Mouse (Mus musculus): ENCODE data around the gene Gm20388. TPM values are rescaled to one million over a fixed set of nuclear protein-coding genes. Genes with fewer than 3 reads are reported as not detected.

The Gm20388 gene
- polyA plus RNA-seq, 1 experiment = 10.6 TPM

DNA sequence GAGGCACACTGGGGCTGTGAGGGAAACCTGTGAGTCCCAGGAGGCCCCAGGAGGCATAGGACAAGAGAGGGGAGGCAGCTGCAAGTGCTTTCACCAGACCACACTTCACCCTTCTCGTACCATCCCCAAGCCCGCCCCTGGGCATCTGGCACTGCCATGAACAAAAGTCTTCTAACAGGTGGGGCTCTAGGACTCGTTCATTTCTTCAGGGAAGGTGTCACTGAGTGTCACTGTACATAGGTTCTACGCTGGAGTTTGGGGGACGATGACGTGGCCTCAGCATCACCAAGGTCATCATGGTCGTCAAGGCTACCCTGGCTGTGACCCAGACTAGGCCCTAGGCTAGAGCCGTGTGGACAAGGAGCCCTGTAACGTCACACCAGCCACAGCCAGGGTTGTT is 1617.1 kb downstream of the Gm20388 start:
- no peak overlapping the region for H3K27ac ChIP-seq (ENCODE audit: control insufficient read depth, insufficient read depth, low read depth, low read length, poor library complexity)
- H3K4me3 ChIP-seq (replicated peaks; ENCODE audit: control insufficient read depth, low read depth, low read length) = no peak overlapping the region
- no peak for TF ChIP-seq CTCF (IDR thresholded peaks at IDR 0.05; ENCODE audit: control insufficient read depth, insufficient read depth, low read length)
- no peak for TF ChIP-seq POLR2A (IDR thresholded peaks at IDR 0.05; ENCODE audit: borderline replicate concordance, control insufficient read depth, low read depth, low read length)
- H3K4me1 ChIP-seq (ENCODE audit: control insufficient read depth, insufficient read depth, low read length) = no peaks in the 10 kb centered on the region; the same call in none of the 2 replicates
- WGBS = 76% methylated on average over 9 of the region's 9 CpGs

DNA sequence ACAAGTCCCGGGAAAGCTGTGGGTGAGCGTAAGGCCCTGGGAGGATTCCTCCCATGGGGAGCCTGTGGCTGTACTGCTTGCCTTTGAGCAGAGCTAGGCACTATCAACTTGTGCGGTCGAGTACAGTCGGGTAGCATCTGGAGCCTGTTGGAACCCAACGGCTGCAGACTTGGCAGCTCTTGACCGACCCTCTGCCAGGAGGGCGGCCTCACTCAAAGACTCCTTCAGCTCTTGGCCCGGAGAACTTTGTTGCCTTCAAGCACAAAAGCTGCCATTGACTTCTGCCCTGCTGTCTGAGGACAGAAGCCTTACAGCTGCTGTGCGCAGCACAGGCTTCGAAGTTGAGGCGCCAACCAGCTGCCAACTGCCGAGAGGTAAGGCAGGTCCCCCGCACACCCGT is 1618.1 kb downstream of the Gm20388 start:
- Histone ChIP-seq H3K4me1 (ENCODE audit: control insufficient read depth, insufficient read depth, low read length) (no peaks in the 10 kb centered on the region; the same call in none of the 2 replicates), H3K4me3 (replicated peaks; ENCODE audit: control insufficient read depth, low read depth, low read length) (no peak overlapping the region), H3K27ac (ENCODE audit: control insufficient read depth, insufficient read depth, low read depth, low read length, poor library complexity) (no peak overlapping the region)
- TF ChIP-seq POLR2A (IDR thresholded peaks at IDR 0.05; ENCODE audit: borderline replicate concordance, control insufficient read depth, low read depth, low read length) = no peak
- TF ChIP-seq CTCF (IDR thresholded peaks at IDR 0.05; ENCODE audit: control insufficient read depth, insufficient read depth, low read length) = no peak
- 88% methylated on average over 15 of the region's 15 CpGs for WGBS

DNA sequence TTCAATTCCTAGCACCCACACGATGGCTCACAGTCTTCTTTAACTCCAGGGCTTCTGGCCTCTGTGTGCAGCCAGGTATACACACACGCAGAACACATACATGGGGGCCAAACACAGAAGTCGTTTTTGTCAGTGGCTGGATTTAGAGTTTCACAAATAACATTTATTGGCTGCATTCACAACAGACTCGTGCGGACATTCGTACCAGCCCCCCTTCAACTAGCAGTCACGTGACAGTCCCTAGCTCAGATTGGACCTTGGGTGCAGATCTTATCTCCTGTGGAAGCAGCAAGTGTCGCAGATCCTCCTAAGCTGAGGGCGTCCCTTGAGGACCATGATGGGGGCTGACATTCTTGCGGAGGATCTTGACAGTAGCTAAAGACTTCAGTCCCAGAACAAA is 1620.0 kb downstream of the Gm20388 start:
- no peak overlapping the region for H3K27ac ChIP-seq (ENCODE audit: control insufficient read depth, insufficient read depth, low read depth, low read length, poor library complexity)
- WGBS = 73% methylated on average over 10 of the region's 10 CpGs
- TF ChIP-seq CTCF (IDR thresholded peaks at IDR 0.05; ENCODE audit: control insufficient read depth, insufficient read depth, low read length) = no peak
- TF ChIP-seq POLR2A (IDR thresholded peaks at IDR 0.05; ENCODE audit: borderline replicate concordance, control insufficient read depth, low read depth, low read length) = no peak
- no peak overlapping the region for H3K4me3 ChIP-seq (replicated peaks; ENCODE audit: control insufficient read depth, low read depth, low read length)
- no peaks in the 10 kb centered on the region; the same call in none of the 2 replicates for H3K4me1 ChIP-seq (ENCODE audit: control insufficient read depth, insufficient read depth, low read length)

DNA sequence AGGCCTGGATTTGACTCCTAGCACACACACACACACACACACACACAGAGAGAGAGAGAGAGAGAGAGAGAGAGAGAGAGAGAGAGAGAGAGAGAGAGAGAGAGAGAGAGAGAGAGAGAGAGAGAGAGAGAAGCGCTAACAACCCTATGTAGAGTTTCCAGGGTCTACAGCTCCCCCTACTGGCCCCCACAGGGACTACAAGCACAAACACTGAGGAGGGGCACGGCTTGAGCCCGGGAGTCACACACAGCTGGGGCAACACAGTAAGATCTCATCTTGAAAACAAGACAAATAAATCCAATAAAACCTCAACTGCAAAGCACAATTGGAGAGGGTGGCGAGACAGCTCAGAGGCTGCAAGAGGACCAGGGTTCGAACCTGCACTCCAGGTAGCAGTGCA is 1621.7 kb downstream of the Gm20388 start:
- peak; percentile 55 for TF ChIP-seq CTCF (IDR thresholded peaks at IDR 0.05; ENCODE audit: control insufficient read depth, insufficient read depth, low read length)
- TF ChIP-seq POLR2A (IDR thresholded peaks at IDR 0.05; ENCODE audit: borderline replicate concordance, control insufficient read depth, low read depth, low read length) = no peak
- 49% methylated on average over 5 of the region's 5 CpGs for WGBS
- Histone ChIP-seq H3K27ac (ENCODE audit: control insufficient read depth, insufficient read depth, low read depth, low read length, poor library complexity) (no peak overlapping the region), H3K4me3 (replicated peaks; ENCODE audit: control insufficient read depth, low read depth, low read length) (no peak overlapping the region), H3K4me1 (ENCODE audit: control insufficient read depth, insufficient read depth, low read length) (no peaks in the 10 kb centered on the region; the same call in 1 of the 2 replicates)

DNA sequence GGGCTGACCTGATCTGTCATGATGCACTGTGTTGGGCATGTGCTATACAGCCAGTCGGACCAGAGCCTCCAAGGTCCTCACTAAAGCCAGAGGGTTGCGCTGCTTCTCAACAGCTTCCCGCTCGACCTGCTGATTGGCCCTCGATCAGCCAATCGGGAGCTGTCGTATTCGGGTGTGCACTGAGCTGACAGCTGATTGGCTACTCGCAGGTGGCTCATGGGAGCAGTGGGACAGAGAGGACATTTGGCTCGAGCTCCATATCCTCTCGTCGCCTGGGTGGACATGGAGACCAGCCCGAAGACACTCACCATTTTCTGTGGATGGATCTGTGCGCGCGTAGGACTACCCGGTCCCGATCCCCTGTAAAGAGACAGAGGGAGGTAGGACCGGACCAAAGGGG is 1631.2 kb downstream of the Gm20388 start:
- no peak for TF ChIP-seq POLR2A (IDR thresholded peaks at IDR 0.05; ENCODE audit: borderline replicate concordance, control insufficient read depth, low read depth, low read length)
- TF ChIP-seq CTCF (IDR thresholded peaks at IDR 0.05; ENCODE audit: control insufficient read depth, insufficient read depth, low read length) = no peak
- no peak overlapping the region for H3K27ac ChIP-seq (ENCODE audit: control insufficient read depth, insufficient read depth, low read depth, low read length, poor library complexity)
- no peak overlapping the region for H3K4me3 ChIP-seq (replicated peaks; ENCODE audit: control insufficient read depth, low read depth, low read length)
- 75% methylated on average over 19 of the region's 19 CpGs for WGBS
- no peaks in the 10 kb centered on the region for H3K4me1 ChIP-seq (ENCODE audit: control insufficient read depth, insufficient read depth, low read length)

DNA sequence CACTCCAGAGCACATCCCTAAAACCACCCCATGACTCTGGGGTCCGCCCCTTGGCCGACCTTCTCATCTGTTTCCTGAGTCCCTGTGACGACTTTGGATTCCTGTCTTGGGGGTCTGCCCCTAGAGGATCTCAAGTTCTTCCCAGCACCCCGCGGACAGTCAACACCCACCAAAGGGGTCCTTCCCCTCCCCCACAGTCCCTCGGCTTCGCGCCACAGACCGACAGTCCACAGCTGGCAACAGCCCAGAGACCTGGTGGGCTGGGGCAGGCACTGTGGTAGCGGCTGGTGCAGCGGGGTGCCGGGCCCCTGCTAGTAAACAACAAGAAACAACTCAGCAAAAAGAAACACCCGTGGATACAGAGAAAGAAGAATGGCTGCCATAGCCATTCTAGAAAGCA is 1632.3 kb downstream of the Gm20388 start:
- Histone ChIP-seq H3K27ac (ENCODE audit: control insufficient read depth, insufficient read depth, low read depth, low read length, poor library complexity) (no peak overlapping the region), H3K4me3 (replicated peaks; ENCODE audit: control insufficient read depth, low read depth, low read length) (no peak overlapping the region), H3K4me1 (ENCODE audit: control insufficient read depth, insufficient read depth, low read length) (no peaks in the 10 kb centered on the region)
- no peak for TF ChIP-seq CTCF (IDR thresholded peaks at IDR 0.05; ENCODE audit: control insufficient read depth, insufficient read depth, low read length)
- TF ChIP-seq POLR2A (IDR thresholded peaks at IDR 0.05; ENCODE audit: borderline replicate concordance, control insufficient read depth, low read depth, low read length) = no peak
- 70% methylated on average over 13 of the region's 13 CpGs for WGBS

DNA sequence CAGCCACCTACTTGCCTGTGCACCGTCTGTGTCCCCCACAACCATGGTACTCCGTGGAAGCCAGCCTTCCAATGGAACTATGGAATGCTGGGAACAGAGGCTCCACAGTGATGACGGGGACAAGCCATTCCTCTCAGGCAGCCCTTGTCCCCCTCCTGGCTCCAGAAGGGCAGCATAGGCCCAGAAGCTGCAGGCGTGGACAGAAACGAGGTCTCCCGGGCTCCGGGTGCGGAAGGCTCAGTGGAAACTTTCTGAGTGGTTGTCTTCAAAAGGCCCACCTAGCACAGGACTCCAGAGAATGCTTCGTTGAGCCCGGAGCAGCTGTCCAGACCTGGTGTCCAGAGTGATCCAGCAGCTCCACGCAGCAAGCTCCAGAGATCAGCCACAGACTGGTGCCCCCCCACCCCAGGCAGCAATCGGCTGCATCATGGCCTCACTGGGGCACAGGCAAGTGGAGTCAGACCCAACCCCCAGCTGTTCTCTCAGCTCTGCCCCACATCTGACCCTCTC is 1633.7 kb downstream of the Gm20388 start, which contains the start of gene 1700018B08Rik:
Gene 1700018B08Rik (minus strand): TSS at position 45 of the 510 bp plus-strand sequence.
- 79% methylated on average over 12 of the region's 12 CpGs for WGBS
- Histone ChIP-seq H3K4me1 (ENCODE audit: control insufficient read depth, insufficient read depth, low read length) (no peaks in the 10 kb centered on the region), H3K4me3 (replicated peaks; ENCODE audit: control insufficient read depth, low read depth, low read length) (no peak within 1 kb of the TSS), H3K27ac (ENCODE audit: control insufficient read depth, insufficient read depth, low read depth, low read length, poor library complexity) (no peak within 1 kb of the TSS)
- TF ChIP-seq CTCF (IDR thresholded peaks at IDR 0.05; ENCODE audit: control insufficient read depth, insufficient read depth, low read length) = no peak
- no peak for TF ChIP-seq POLR2A (IDR thresholded peaks at IDR 0.05; ENCODE audit: borderline replicate concordance, control insufficient read depth, low read depth, low read length)

DNA sequence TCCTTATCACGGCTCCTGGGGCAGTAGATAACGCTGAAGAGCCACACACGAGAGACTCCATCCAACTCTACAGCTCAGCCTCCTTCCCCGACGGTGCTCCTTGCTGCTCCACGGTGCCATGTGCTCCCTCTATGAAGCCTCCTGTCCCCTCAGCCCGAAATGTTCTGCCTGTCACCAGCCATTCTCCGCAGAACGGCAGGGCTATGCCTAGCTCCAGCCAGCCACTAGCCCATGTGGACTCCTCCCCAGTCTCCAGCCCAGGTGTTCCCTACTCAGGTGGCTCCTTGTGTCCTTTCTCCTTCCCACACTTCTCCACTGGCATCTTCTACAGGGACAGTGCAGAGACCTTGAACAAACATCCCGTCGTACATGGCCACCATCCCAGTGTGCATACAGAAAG is 1634.3 kb downstream of the Gm20388 start:
- no peaks in the 10 kb centered on the region for H3K4me1 ChIP-seq (ENCODE audit: control insufficient read depth, insufficient read depth, low read length)
- TF ChIP-seq CTCF (IDR thresholded peaks at IDR 0.05; ENCODE audit: control insufficient read depth, insufficient read depth, low read length) = no peak
- TF ChIP-seq POLR2A (IDR thresholded peaks at IDR 0.05; ENCODE audit: borderline replicate concordance, control insufficient read depth, low read depth, low read length) = no peak
- H3K4me3 ChIP-seq (replicated peaks; ENCODE audit: control insufficient read depth, low read depth, low read length) = no peak overlapping the region
- no peak overlapping the region for H3K27ac ChIP-seq (ENCODE audit: control insufficient read depth, insufficient read depth, low read depth, low read length, poor library complexity)
- WGBS = 64% methylated on average over 11 of the region's 11 CpGs

DNA sequence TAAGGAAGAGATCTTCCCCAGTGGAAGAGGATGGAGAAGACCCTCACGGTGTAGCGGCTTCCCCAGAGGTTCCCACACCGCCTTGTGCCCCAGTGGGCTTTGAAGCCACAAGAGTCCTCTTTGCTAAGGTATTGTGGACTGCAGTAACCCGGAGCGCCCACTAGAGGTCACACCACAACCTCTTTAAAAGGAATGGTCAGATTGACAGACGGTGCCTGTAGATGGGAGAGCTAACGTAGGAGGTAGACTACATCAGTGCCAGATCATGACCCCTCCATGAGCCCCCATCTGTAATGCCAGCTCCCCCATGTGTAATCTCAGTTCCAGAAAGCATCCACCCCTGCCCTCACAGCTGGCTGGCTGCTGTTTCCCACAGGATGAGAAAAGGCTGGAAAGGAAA is 1636.5 kb downstream of the Gm20388 start:
- H3K27ac ChIP-seq (ENCODE audit: control insufficient read depth, insufficient read depth, low read depth, low read length, poor library complexity) = no peak overlapping the region
- TF ChIP-seq CTCF (IDR thresholded peaks at IDR 0.05; ENCODE audit: control insufficient read depth, insufficient read depth, low read length) = peak; percentile 77
- no peak for TF ChIP-seq POLR2A (IDR thresholded peaks at IDR 0.05; ENCODE audit: borderline replicate concordance, control insufficient read depth, low read depth, low read length)
- no peak overlapping the region for H3K4me3 ChIP-seq (replicated peaks; ENCODE audit: control insufficient read depth, low read depth, low read length)
- WGBS = 6% methylated on average over 7 of the region's 7 CpGs
- H3K4me1 ChIP-seq (ENCODE audit: control insufficient read depth, insufficient read depth, low read length) = no peaks in the 10 kb centered on the region

Measured in bone marrow, adult 2 months (tissue).